Mouse (Mus musculus) c-Kit-positive CD71-negative TER-119-negative erythroid progenitor cells, embryonic 14.5 days (primary cell): ENCODE results near the gene Arhgef17.
"Not testable (repeated sequence)": the region's sequence is repeated elsewhere in the genome, so short reads cannot be mapped to it uniquely, and the experiment has no call there.

Experiments used
- DNase-seq: peaks from one replicate; pipeline ENCODE4 v3.0.0-alpha.2; 2013; ENCODE audit warnings: low read depth

Arhgef17 gene

GRCm38 (mm10) chr7:100871892-100872291 is 60.0 kb downstream of the Arhgef17 start:
- no peak for DNase-seq

DNA sequence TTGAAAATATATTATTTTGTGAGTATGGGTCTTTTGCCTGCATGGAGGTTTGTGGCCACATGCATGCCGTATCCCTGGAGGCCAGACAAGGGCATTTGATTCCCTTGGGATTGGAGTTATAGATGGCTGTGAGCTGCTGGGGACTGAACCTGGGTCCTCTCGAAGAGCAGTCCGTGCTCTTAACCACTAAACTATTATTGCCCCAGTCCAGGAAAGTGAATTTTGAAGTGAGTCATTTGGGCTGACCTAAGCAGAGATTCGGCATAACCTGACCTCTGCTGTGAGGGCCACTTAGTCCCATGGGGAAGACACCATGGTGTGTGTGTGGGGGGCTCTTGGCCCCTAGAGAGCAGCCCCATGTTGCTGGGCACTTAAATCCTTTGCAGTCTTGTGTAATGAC is 60.6 kb downstream of the Arhgef17 start:
- no peak for DNase-seq

- no peak for DNase-seq
Observed at GRCm38 (mm10) chr7:100869877-100870629, 61.9 kb downstream of the Arhgef17 start.

GRCm38 (mm10) chr7:100868551-100868950 is 63.4 kb downstream of the Arhgef17 start:
- DNase-seq = no peak

GRCm38 (mm10) chr7:100867561-100867960 is 64.3 kb downstream of the Arhgef17 start:
- no peak for DNase-seq

DNA sequence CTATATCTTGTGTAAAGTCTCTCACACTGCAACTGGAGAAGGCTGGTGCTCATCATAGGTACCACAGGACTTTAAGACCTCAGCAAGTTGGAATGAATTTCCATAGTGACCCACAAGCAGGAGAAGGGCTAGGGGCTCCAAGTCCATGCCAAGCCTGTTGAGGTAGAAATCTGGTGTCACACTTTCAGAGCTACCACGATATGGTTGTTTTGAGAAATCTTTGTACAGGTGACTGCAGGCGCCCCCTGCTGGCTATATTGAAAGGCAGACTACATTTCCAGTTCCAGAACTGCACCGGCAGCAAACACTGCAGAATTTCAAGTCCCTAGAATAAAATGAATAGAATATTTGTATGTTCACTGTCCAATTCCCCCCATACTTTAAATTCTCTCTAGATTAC is 65.2 kb downstream of the Arhgef17 start:
- DNase-seq = peak; percentile 74

- peak; percentile 99 for DNase-seq
Observed at GRCm38 (mm10) chr7:100862828-100863638, 68.9 kb downstream of the Arhgef17 start, which contains the start of gene Relt. Gene Relt (minus strand): TSS chr7:100863446.

DNA sequence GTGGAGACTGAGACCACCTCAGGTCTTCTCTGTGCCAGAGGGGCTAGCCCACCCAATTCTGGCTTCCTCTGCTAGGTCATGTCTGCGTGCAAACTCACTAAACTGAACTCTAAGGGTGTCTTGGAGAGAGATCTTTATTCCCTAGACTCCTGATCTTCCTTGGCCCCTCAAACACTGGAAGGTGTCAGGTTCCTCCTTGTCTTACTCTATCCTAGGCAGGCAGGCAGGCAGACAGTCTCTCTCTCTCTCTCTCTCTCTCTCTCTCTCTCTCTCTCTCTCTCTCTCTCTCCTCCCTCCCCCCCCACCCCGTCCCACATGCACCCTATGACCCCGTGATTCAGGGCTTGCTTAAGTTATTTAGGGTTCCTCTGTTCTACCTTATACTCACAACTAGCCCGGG is 69.6 kb downstream of the Arhgef17 start:
- no peak for DNase-seq

DNA sequence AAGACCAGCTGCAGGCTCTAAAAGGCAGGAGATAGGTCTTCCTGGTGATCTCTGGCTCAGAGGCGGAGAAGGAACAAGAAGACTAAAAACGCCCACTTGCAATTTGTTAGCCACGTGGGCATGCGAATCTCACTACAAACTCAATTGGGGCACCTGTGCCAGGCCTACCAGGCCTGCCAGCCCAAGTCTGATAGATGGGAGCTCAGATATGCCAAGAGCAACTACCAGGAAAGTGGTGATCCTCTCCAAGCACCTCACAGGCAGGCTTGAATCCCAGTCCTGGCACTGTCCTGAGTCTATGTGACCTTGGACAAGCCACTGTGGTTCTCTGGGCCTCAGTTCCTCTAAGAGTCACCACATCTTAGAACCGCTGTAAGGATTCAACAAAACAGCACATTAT is 70.7 kb downstream of the Arhgef17 start:
- no peak for DNase-seq

DNA sequence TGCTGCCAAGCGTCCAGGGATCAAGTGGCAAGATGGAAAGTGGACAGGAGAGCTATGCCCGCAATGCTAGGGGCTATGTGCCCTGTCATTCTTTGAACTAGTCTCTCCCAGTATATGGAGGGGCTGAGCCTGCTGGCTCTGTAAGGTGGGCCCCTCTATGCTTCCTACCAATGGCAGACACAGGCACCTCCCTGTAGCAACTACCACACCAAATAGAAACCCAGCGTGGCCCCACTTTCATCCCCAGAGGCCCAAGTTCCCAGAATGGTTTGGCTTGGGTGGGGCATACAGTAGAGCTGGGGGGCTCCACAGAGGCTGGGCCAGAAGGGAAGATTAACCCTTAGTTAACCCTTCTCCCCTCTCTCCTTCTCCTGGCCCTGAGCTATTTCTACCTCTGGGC is 71.5 kb downstream of the Arhgef17 start:
- DNase-seq = no peak

DNA sequence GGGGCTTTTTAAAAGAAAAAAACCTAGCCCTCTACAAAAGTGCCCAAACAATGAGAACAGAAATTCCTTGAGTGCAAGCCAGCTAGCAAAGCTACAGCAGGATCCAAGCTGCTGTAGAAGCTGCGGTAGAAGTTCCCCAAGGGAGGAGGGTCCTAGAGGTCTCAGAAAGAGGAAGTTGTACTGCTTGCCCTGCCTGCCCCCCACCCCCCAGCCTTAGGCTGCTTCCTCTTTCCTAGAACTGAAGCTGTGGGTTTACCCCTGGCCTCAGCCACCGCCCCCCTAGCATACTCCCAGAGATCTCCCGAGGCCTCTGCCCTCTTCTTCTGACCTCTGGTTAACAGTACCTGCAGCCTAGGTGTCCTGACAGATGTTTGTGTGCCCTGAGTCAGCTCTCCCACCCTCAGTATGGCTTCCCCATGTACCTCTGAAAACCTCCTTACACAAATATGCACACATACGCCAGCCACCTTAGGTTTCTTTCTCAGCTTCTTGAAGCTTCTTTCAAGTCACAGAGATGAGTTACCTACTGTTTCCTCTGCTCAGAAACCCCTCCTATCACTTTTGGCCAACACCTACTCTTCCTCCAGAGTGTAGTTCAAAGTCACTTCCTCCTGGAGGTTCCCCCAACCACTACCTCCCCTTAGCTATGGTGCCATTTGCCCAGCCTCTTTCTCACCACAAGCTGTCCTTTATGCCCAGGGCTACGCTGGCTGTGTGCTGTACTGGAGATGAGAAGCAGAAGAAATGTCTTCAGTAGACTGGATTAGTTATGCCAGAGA is 75.9 kb downstream of the Arhgef17 start:
- peak; percentile 86 for DNase-seq

- DNase-seq = no peak
Observed at GRCm38 (mm10) chr7:100855300-100855699, 76.6 kb downstream of the Arhgef17 start.

- DNase-seq = no peak
Observed at GRCm38 (mm10) chr7:100854861-100855260, 77.0 kb downstream of the Arhgef17 start.

DNA sequence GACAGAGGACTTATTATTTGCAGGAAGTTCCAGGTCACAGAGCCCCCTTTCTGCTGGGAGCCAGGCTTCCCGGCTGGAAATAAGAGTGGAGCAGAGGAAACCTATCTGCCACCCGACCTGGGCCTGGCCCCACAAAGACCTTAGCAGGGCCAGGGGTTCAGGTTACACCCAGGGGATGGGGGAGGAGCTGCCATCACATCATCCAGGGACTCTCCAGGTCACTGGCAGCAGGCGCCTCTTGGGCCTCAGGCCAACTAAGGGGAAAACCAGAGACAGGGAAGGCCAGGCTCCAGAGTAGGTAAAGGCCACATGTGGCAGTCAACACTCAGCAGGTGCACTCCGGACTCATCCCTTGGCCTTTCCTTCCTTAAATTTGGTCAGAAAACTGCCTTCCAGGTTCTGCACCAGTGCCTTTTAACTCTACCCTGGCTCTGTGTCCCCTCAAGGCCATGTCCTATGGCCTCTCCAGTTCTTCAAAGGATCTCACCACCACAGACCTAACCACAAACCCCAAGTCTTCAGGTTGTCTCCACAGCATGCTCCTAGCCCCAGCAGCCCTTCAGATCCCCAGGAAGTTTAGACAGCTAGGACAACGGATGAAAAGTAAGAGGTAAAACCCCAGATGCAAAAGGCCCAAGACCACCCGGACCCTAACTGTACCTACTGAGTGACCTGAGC is 77.6 kb downstream of the Arhgef17 start:
- no peak for DNase-seq

GRCm38 (mm10) chr7:100853396-100853795 is 78.5 kb downstream of the Arhgef17 start:
- no peak for DNase-seq

DNA sequence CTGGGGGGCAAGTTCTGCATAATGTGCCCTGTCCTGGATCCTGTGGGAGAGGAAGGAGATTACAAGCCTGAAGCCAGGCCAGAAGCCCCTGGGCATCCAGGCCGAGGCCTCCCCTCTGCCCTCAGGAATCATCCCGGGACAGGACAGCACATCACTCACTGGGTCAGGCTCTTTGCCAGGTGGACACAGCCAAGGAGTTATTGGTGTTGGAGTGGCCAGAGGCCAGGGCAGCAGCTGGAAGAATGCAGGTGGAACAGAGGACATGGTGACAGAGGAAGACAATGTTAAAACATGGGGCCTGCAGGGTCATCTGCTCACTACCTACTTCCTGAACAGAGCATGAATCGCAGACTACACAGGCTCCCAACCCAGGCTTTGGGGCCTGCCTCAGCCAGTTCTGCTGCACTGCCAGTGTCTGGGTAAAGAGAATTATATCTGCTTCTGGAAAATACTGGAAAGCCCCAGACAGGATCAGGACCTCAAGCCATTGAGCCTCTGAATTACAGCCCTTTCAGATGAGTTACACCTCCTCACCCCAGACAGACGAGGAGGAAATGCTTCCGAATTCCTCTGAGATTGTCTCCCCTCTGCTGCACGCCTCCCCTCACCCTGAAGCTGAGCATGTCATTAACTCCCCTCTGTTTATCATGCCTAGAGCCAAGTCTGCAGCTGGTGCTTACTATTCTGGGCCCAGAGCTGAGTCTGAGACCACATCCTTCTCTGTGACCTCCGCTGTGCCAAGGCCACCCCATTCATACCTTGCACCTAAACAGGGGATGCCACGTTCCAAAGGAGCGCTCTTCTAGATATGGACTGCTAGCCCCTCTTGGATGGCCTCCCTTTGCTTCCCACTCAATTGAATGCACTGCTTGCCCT is 80.2 kb downstream of the Arhgef17 start:
- DNase-seq = no peak

GRCm38 (mm10) chr7:100849508-100849907 is 82.4 kb downstream of the Arhgef17 start:
- no peak for DNase-seq

GRCm38 (mm10) chr7:100848744-100849143 is 83.2 kb downstream of the Arhgef17 start:
- DNase-seq = peak; percentile 62

DNA sequence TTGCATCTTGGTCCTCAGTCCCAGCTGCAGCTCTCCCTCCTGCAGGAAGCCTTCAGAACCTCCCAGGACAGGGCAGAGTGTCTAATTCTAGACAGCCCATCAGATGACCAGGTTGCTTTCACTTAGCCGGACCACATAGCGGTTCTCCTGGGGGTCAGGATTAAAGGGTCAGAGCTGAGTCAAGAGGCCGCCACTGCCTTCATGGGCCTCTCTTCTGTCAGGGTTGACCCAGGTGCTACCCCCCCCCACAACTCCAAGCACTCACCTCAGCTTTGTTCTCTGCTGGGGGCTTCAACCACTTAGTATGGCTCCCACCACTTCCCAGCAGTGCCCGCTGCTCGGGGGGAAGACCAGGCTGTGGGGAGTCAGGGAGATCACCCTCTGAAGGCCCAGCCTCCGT is 84.8 kb downstream of the Arhgef17 start:
- no peak for DNase-seq

DNA sequence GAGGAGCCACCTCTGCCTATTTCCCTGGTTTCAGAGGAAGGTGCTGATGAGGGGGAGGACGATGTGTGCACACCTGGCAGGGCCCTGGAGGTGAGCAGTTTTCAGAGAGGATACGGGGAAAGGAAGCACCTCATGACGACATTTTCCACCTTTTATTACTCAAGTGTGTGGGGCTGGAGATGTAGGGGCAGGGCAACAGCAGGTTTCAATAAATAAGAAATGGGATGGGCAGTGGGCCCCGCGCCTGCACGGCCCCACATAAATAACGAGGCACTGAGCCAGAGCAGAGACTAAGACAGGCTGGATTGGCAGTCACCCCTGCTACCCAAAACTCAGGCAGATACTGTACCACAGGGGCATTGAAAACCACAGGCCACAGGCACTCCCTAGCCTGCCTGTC is 85.9 kb downstream of the Arhgef17 start:
- DNase-seq = not testable (repeated sequence)

DNA sequence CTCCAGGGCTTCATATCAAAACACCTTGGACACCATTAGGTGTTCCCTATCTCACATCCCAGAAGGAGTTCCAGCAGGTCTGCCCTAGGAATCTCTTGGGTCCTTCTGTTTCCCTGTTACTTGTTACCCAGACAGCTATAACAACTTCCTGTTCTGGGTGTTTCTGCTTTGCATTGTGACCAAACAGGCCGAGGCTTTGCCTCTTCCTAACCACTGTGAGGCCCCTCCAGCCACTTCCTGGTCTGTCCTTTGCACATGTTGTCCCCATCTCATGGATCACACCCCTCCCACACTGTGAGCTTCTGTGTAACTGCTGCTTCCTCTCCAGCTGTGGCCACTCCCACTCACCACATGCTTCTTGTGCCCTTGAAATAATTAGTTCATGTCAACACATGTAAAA is 86.5 kb downstream of the Arhgef17 start:
- DNase-seq = peak; percentile 79
